Mouse (Mus musculus): ENCODE results near the gene Hspa1l.

GRCm38 (mm10) chr17:34956340-34956739 lies 16.2 kb upstream of the Hspa1l start:
- no peak for TF ChIP-seq POLR2A (IDR thresholded peaks at IDR 0.05; ENCODE audit: insufficient read depth, low read length)
- no peak for TF ChIP-seq CTCF (IDR thresholded peaks at IDR 0.05; ENCODE audit: low read depth, low read length)

Measured in ES-Bruce4 (cell line).